Mouse (Mus musculus) midbrain, embryonic 12.5 days (tissue): ENCODE measurements around the gene Thbs2. TPM values are rescaled to one million over a fixed set of nuclear protein-coding genes. Genes with fewer than 3 reads are reported as not detected.

Source experiments
- ATAC-seq: fragments of 200-750 bp; cut with Nextera tagmentation; 2 replicates; pipeline ENCODE4 v1.8.0; 2017; ENCODE audit warnings: low read depth, moderate TSS enrichment, moderate library complexity; ENCODE audit not compliant: low FRiP score
- H3K27ac ChIP-seq: fragments of 300-500 bp; sonication (generic); replicated peaks from 2 replicates; pipeline ENCODE4 v1.5.1; 2016; ENCODE audit warnings: mild to moderate bottlenecking
- H3K27me3 ChIP-seq: fragments of 300-500 bp; sonication (generic); 2 replicates; pipeline ENCODE4 v1.6.1; 2016; ENCODE audit warnings: mild to moderate bottlenecking
- H3K36me3 ChIP-seq: fragments of 300-500 bp; sonication (generic); 2 replicates; pipeline ENCODE4 v1.6.1; 2016
- H3K4me1 ChIP-seq: fragments of 300-500 bp; sonication (generic); 2 replicates; pipeline ENCODE4 v1.6.1; 2016
- H3K4me2 ChIP-seq: fragments of 300-500 bp; sonication (generic); replicated peaks from 2 replicates; pipeline ENCODE4 v1.6.1; 2016; ENCODE audit warnings: mild to moderate bottlenecking, moderate library complexity
- H3K4me3 ChIP-seq: fragments of 300-500 bp; sonication (generic); 2 replicates; pipeline ENCODE4 v1.5.1; 2016; ENCODE audit warnings: mild to moderate bottlenecking
- H3K9ac ChIP-seq: fragments of 300-500 bp; sonication (generic); replicated peaks from 2 replicates; pipeline ENCODE4 v1.6.1; 2016; ENCODE audit warnings: mild to moderate bottlenecking, moderate library complexity
- H3K9me3 ChIP-seq: fragments of 300-500 bp; sonication (generic); 2 replicates; pipeline ENCODE4 v1.6.1; 2016; ENCODE audit warnings: mild to moderate bottlenecking
- WGBS: fragments of 180-500 bp; shearing (Covaris S2); methylation state at CpG from one replicate; pipeline ENCODE4 v1.1.7; 2016; 5-methylcytosine and 5-hydroxymethylcytosine counted together
- polyA plus RNA-seq: library from polyadenylated mRNA; unstranded; fragments of >200 nt; fragmentation: Nextera tagmentation; extraction: Ambion mirVana; gene quantifications from 2 replicates; pipeline ENCODE4 v1.2.1, GENCODE M21; 2016

Gene Thbs2
- polyA plus RNA-seq, 1 experiment from 2014 or later = 12.8 TPM

GRCm38 (mm10) chr17:14714374-14714773, 20.3 kb upstream of the Thbs2 start:
- Histone ChIP-seq H3K4me1 (peaks cover 8% of the 10 kb centered on the region), H3K4me2 (no peak overlapping the region), H3K9ac (no peak overlapping the region), H3K36me3 (no peaks in the 10 kb centered on the region), H3K27ac (no peak overlapping the region), H3K27me3 (no peaks in the 10 kb centered on the region), H3K9me3 (no peaks in the 10 kb centered on the region), H3K4me3 (no peak overlapping the region)
- ATAC-seq = no peak
- WGBS = 81% methylated on average over 3 of the region's 3 CpGs

GRCm38 (mm10) chr17:14711784-14712183, 17.7 kb upstream of the Thbs2 start:
- H3K4me2 ChIP-seq = no peak overlapping the region
- H3K36me3 ChIP-seq = no peaks in the 10 kb centered on the region
- 94% methylated on average over 3 of the region's 3 CpGs for WGBS
- H3K9ac ChIP-seq = no peak overlapping the region
- H3K4me3 ChIP-seq = no peak overlapping the region
- no peaks in the 10 kb centered on the region for H3K27me3 ChIP-seq
- no peaks in the 10 kb centered on the region for H3K9me3 ChIP-seq
- H3K27ac ChIP-seq = no peak overlapping the region
- no peak for ATAC-seq
- 0 out of 2 replicates have a peak, but pooled peaks cover 4% of the 10 kb centered on the region for H3K4me1 ChIP-seq

- Histone ChIP-seq H3K36me3 (no peaks in the 10 kb centered on the region), H3K27me3 (no peaks in the 10 kb centered on the region), H3K9ac (no peak overlapping the region), H3K4me2 (no peak overlapping the region), H3K4me3 (no peak overlapping the region), H3K9me3 (no peaks in the 10 kb centered on the region), H3K27ac (no peak overlapping the region), H3K4me1 (0 out of 2 replicates have a peak, but pooled peaks cover 4% of the 10 kb centered on the region)
- WGBS = 93% methylated on average over 3 of the region's 3 CpGs
- no peak for ATAC-seq
Measured at GRCm38 (mm10) chr17:14711032-14711431, 17.0 kb upstream of the Thbs2 start.

GRCm38 (mm10) chr17:14706066-14706465, 12.0 kb upstream of the Thbs2 start:
- ATAC-seq = no peak
- WGBS = 90% methylated on average over 4 of the region's 4 CpGs
- no peaks in the 10 kb centered on the region for H3K9me3 ChIP-seq
- no peak overlapping the region for H3K27ac ChIP-seq
- no peak overlapping the region for H3K4me2 ChIP-seq
- H3K4me3 ChIP-seq = no peak overlapping the region
- no peak overlapping the region for H3K9ac ChIP-seq
- H3K27me3 ChIP-seq = no peaks in the 10 kb centered on the region
- no peaks in the 10 kb centered on the region for H3K4me1 ChIP-seq
- no peaks in the 10 kb centered on the region for H3K36me3 ChIP-seq

GRCm38 (mm10) chr17:14705466-14705865, 11.4 kb upstream of the Thbs2 start:
- Histone ChIP-seq H3K4me3 (no peak overlapping the region), H3K36me3 (no peaks in the 10 kb centered on the region), H3K9me3 (no peaks in the 10 kb centered on the region), H3K27me3 (no peaks in the 10 kb centered on the region), H3K4me1 (no peaks in the 10 kb centered on the region), H3K27ac (no peak overlapping the region), H3K9ac (no peak overlapping the region), H3K4me2 (no peak overlapping the region)
- WGBS = 92% methylated on average over 2 of the region's 2 CpGs
- no peak for ATAC-seq

GRCm38 (mm10) chr17:14703771-14704170, 9.7 kb upstream of the Thbs2 start:
- WGBS = 83% methylated on average over 6 of the region's 6 CpGs
- Histone ChIP-seq H3K27me3 (no peaks in the 10 kb centered on the region), H3K4me3 (no peak overlapping the region), H3K27ac (no peak overlapping the region), H3K9ac (no peak overlapping the region), H3K4me1 (no peaks in the 10 kb centered on the region), H3K4me2 (no peak overlapping the region), H3K9me3 (no peaks in the 10 kb centered on the region), H3K36me3 (no peaks in the 10 kb centered on the region)
- ATAC-seq = no peak

- H3K4me1 ChIP-seq = no peaks in the 10 kb centered on the region
Measured at GRCm38 (mm10) chr17:14703268-14703667, 9.2 kb upstream of the Thbs2 start.

GRCm38 (mm10) chr17:14702701-14703100, 8.7 kb upstream of the Thbs2 start:
- ATAC-seq = no peak
- no peaks in the 10 kb centered on the region for H3K4me1 ChIP-seq
- no peaks in the 10 kb centered on the region for H3K9me3 ChIP-seq
- no peaks in the 10 kb centered on the region for H3K27me3 ChIP-seq
- H3K9ac ChIP-seq = no peak overlapping the region
- no peak overlapping the region for H3K4me3 ChIP-seq
- no peak overlapping the region for H3K27ac ChIP-seq
- no peaks in the 10 kb centered on the region for H3K36me3 ChIP-seq
- WGBS = 66% methylated on average over 3 of the region's 3 CpGs
- H3K4me2 ChIP-seq = no peak overlapping the region

More at GRCm38 (mm10) chr17:14703268-14703667, 9.2 kb upstream of the Thbs2 start:
- ATAC-seq = no peak
- Histone ChIP-seq H3K9me3 (no peaks in the 10 kb centered on the region), H3K36me3 (no peaks in the 10 kb centered on the region), H3K27me3 (no peaks in the 10 kb centered on the region), H3K4me3 (no peak overlapping the region), H3K4me2 (no peak overlapping the region), H3K27ac (no peak overlapping the region), H3K9ac (no peak overlapping the region)
- 75% methylated on average over 4 of the region's 4 CpGs for WGBS

- Histone ChIP-seq H3K36me3 (no peaks in the 10 kb centered on the region), H3K27me3 (no peaks in the 10 kb centered on the region), H3K4me3 (no peak overlapping the region), H3K4me1 (no peaks in the 10 kb centered on the region), H3K9ac (no peak overlapping the region), H3K27ac (no peak overlapping the region), H3K4me2 (no peak overlapping the region), H3K9me3 (no peaks in the 10 kb centered on the region)
- WGBS = 69% methylated on average over 2 of the region's 2 CpGs
- no peak for ATAC-seq
Measured at GRCm38 (mm10) chr17:14701891-14702290, 7.9 kb upstream of the Thbs2 start.

- WGBS = 79% methylated on average over 5 of the region's 5 CpGs
- no peaks in the 10 kb centered on the region for H3K36me3 ChIP-seq
- no peak overlapping the region for H3K9ac ChIP-seq
- no peaks in the 10 kb centered on the region for H3K4me1 ChIP-seq
- no peaks in the 10 kb centered on the region for H3K27me3 ChIP-seq
- no peak overlapping the region for H3K4me2 ChIP-seq
- no peak overlapping the region for H3K4me3 ChIP-seq
- ATAC-seq = no peak
- no peaks in the 10 kb centered on the region for H3K9me3 ChIP-seq
- H3K27ac ChIP-seq = no peak overlapping the region
Measured at GRCm38 (mm10) chr17:14700204-14700603, 6.2 kb upstream of the Thbs2 start.

GRCm38 (mm10) chr17:14698188-14698587, 4.2 kb upstream of the Thbs2 start:
- ATAC-seq = no peak
- Histone ChIP-seq H3K9ac (no peak overlapping the region), H3K4me3 (no peak overlapping the region), H3K36me3 (no peaks in the 10 kb centered on the region), H3K4me2 (no peak overlapping the region), H3K4me1 (peaks cover 11% of the 10 kb centered on the region), H3K27me3 (peaks cover 3% of the 10 kb centered on the region; the same call in 1 of the 2 replicates), H3K27ac (no peak overlapping the region), H3K9me3 (no peaks in the 10 kb centered on the region)
- WGBS = 73% methylated on average over 6 of the region's 6 CpGs

GRCm38 (mm10) chr17:14697096-14697495, 3.1 kb upstream of the Thbs2 start:
- Histone ChIP-seq H3K9ac (no peak overlapping the region), H3K9me3 (no peaks in the 10 kb centered on the region), H3K36me3 (no peaks in the 10 kb centered on the region), H3K4me2 (no peak overlapping the region), H3K4me3 (no peak overlapping the region), H3K4me1 (peaks cover 18% of the 10 kb centered on the region), H3K27me3 (peaks cover 3% of the 10 kb centered on the region; the same call in 1 of the 2 replicates), H3K27ac (no peak overlapping the region)
- 85% methylated on average over 6 of the region's 6 CpGs for WGBS
- no peak for ATAC-seq

- no peaks in the 10 kb centered on the region for H3K36me3 ChIP-seq
- no peaks in the 10 kb centered on the region for H3K9me3 ChIP-seq
- no peak overlapping the region for H3K9ac ChIP-seq
- H3K4me3 ChIP-seq = no peak overlapping the region
- peaks cover 18% of the 10 kb centered on the region for H3K4me1 ChIP-seq
- 88% methylated on average over 6 of the region's 6 CpGs for WGBS
- no peak for ATAC-seq
- peaks cover 3% of the 10 kb centered on the region; the same call in 1 of the 2 replicates for H3K27me3 ChIP-seq
- no peak overlapping the region for H3K27ac ChIP-seq
- no peak overlapping the region for H3K4me2 ChIP-seq
Measured at GRCm38 (mm10) chr17:14696281-14696795, 2.3 kb upstream of the Thbs2 start.
